Mouse (Mus musculus) kidney, adult 11 months (tissue): ENCODE data around the gene Gper1.

Source experiments
- DNase-seq: peaks from one replicate; pipeline ENCODE4 v3.0.0; 2022

Gene Gper1

GRCm38 (mm10) chr5:139453031-139453430 is 30.1 kb downstream of the Gper1 start:
- no peak for DNase-seq

GRCm38 (mm10) chr5:139455166-139455565 is 32.2 kb downstream of the Gper1 start:
- DNase-seq = no peak

GRCm38 (mm10) chr5:139457241-139457640 is 34.3 kb downstream of the Gper1 start:
- DNase-seq = no peak

- no peak for DNase-seq
These were observed 37.0 kb downstream of the Gper1 start for GRCm38 (mm10) chr5:139459938-139460337.

GRCm38 (mm10) chr5:139460384-139461067 is 37.6 kb downstream of the Gper1 start, which contains the start of gene 3110082I17Rik:
Gene 3110082I17Rik, minus strand, starts transcription at chr5:139460527.
- DNase-seq = peak; percentile 97

GRCm38 (mm10) chr5:139464874-139465273 is 41.9 kb downstream of the Gper1 start:
- DNase-seq = no peak

- no peak for DNase-seq
These were observed 43.4 kb downstream of the Gper1 start for GRCm38 (mm10) chr5:139466373-139466772.

GRCm38 (mm10) chr5:139466801-139467200 is 43.9 kb downstream of the Gper1 start:
- no peak for DNase-seq

GRCm38 (mm10) chr5:139467998-139468397 is 45.0 kb downstream of the Gper1 start:
- no peak for DNase-seq

- DNase-seq = no peak
These were observed 51.8 kb downstream of the Gper1 start for GRCm38 (mm10) chr5:139474741-139475140.
